Mouse (Mus musculus) G1E (cell line): ENCODE data around the gene Rbbp9.

Source experiments
- CTCF ChIP-seq: IDR thresholded peaks from 2 replicates; pipeline ENCODE4 v1.5.1; 2012; ENCODE audit warnings: low read depth, low read length, inconsistent platforms, mixed read lengths
- GATA1 ChIP-seq: IDR thresholded peaks from 2 replicates; pipeline ENCODE4 v1.6.1; 2012; ENCODE audit warnings: borderline replicate concordance, low read length, inconsistent platforms, mixed read lengths
- POLR2AphosphoS5 ChIP-seq: IDR thresholded peaks from 2 replicates; pipeline ENCODE4 v1.6.1; 2012; ENCODE audit warnings: low read depth, low read length, inconsistent platforms; ENCODE audit not compliant: insufficient replicate concordance
- TAL1 ChIP-seq: conservative IDR thresholded peaks from 2 replicates; pipeline ENCODE4 v1.6.1; 2012; ENCODE audit warnings: low read depth, low read length, inconsistent platforms, mixed read lengths

GRCm38 (mm10) chr2:144525856-144526255, 24.8 kb downstream of the Rbbp9 start:
- TF ChIP-seq CTCF (no peak), POLR2AphosphoS5 (no peak), GATA1 (no peak), TAL1 (no peak)
